Mouse (Mus musculus) cerebellum, adult 2 months (tissue): ENCODE measurements around the gene Tcf21. TPM values are rescaled to one million over a fixed set of nuclear protein-coding genes. Genes with fewer than 3 reads are reported as not detected.
A peak's percentile ranks its signal among the peaks of the same experiment; 100 is the strongest.

ENCODE experiments used
- DNase-seq, 2 experiments: peaks; one replicate each; pipeline ENCODE4 v3.0.0; 2021
- H3K27ac ChIP-seq: fragments of 200-500 bp; 2 replicates; pipeline ENCODE4 v1.5.1; 2012; ENCODE audit warnings: low read length, control low read depth, inconsistent platforms; ENCODE audit not compliant: insufficient read depth
- H3K27me3 ChIP-seq: fragments of 200-500 bp; 2 replicates; pipeline ENCODE4 v1.6.1; 2012; ENCODE audit warnings: inconsistent platforms, mild to moderate bottlenecking, low read length, moderate library complexity; ENCODE audit not compliant: control insufficient read depth, insufficient read depth
- H3K4me1 ChIP-seq: fragments of 200-500 bp; 2 replicates; pipeline ENCODE4 v1.6.1; 2011; ENCODE audit warnings: low read length; ENCODE audit not compliant: control insufficient read depth, insufficient read depth
- H3K4me3 ChIP-seq: fragments of 200-500 bp; replicated peaks from 2 replicates; pipeline ENCODE3; 2011; ENCODE audit warnings: mild to moderate bottlenecking, low read depth, low read length, control low read depth; ENCODE audit not compliant: insufficient read depth
- CTCF ChIP-seq: fragments of 200-500 bp; IDR thresholded peaks from 2 replicates; pipeline ENCODE4 v1.5.1; 2011; ENCODE audit warnings: low read depth, mild to moderate bottlenecking, control low read depth, low read length, moderate library complexity, borderline replicate concordance; ENCODE audit not compliant: insufficient read depth
- POLR2A ChIP-seq: fragments of 200-500 bp; IDR thresholded peaks from 2 replicates; pipeline ENCODE4 v1.6.1; 2011; ENCODE audit warnings: low read length, control low read depth, borderline replicate concordance; ENCODE audit not compliant: insufficient read depth
- WGBS: fragments of 180-500 bp; shearing (Covaris S2); methylation state at CpG from one replicate; pipeline ENCODE4 v1.1.7; 2018; 5-methylcytosine and 5-hydroxymethylcytosine counted together
- polyA plus RNA-seq: library from polyadenylated mRNA; depleted of rRNA; stranded (reverse); fragments of >200 nt; gene quantifications from 2 replicates; pipeline ENCODE4 v1.2.3, GENCODE M21; 2012

Tcf21 gene
- polyA plus RNA-seq, 1 experiment = 0.29 TPM

GRCm38 (mm10) chr10:22821267-22821666, 1.3 kb upstream of the Tcf21 start:
- TF ChIP-seq POLR2A = no peak
- no peak for TF ChIP-seq CTCF
- no peaks in the 10 kb centered on the region for H3K4me1 ChIP-seq
- WGBS = 14% methylated on average over 1 of the region's 1 CpGs
- H3K27ac ChIP-seq = no peak overlapping the region
- peaks cover 11% of the 10 kb centered on the region; the same call in 1 of the 2 replicates for H3K27me3 ChIP-seq
- no peak overlapping the region for H3K4me3 ChIP-seq
- no peak for DNase-seq

- TF ChIP-seq POLR2A = no peak
- no peak for TF ChIP-seq CTCF
- 33% methylated on average over 2 of the region's 2 CpGs for WGBS
- peaks cover 12% of the 10 kb centered on the region; the same call in 1 of the 2 replicates for H3K27me3 ChIP-seq
- DNase-seq = no peak
- H3K27ac ChIP-seq = no peak overlapping the region
- no peaks in the 10 kb centered on the region for H3K4me1 ChIP-seq
- no peak overlapping the region for H3K4me3 ChIP-seq
These were observed 867 bp upstream of the Tcf21 start for GRCm38 (mm10) chr10:22820841-22821240.

- 2% methylated on average over 42 of the region's 42 CpGs for WGBS
- Histone ChIP-seq H3K27me3 (peaks cover 12% of the 10 kb centered on the region; the same call in 1 of the 2 replicates), H3K27ac (no peak overlapping the region), H3K4me1 (no peaks in the 10 kb centered on the region), H3K4me3 (no peak overlapping the region)
- DNase-seq = no peak
- TF ChIP-seq CTCF (no peak), POLR2A (no peak)
These were observed 619 bp downstream of the Tcf21 start for GRCm38 (mm10) chr10:22819239-22819870.

- Histone ChIP-seq H3K4me1 (no peaks in the 10 kb centered on the region), H3K27me3 (peaks cover 12% of the 10 kb centered on the region; the same call in 1 of the 2 replicates), H3K4me3 (no peak overlapping the region), H3K27ac (no peak overlapping the region)
- no peak for DNase-seq
- TF ChIP-seq CTCF (no peak), POLR2A (no peak)
- WGBS = 3% methylated on average over 12 of the region's 12 CpGs
These were observed 1.3 kb downstream of the Tcf21 start for GRCm38 (mm10) chr10:22818600-22819238.

GRCm38 (mm10) chr10:22817976-22818375, 2.0 kb downstream of the Tcf21 start:
- Histone ChIP-seq H3K27me3 (peaks cover 12% of the 10 kb centered on the region; the same call in 1 of the 2 replicates), H3K4me3 (no peak overlapping the region), H3K4me1 (no peaks in the 10 kb centered on the region), H3K27ac (no peak overlapping the region)
- WGBS = 6% methylated on average over 4 of the region's 4 CpGs
- no peak for TF ChIP-seq CTCF
- TF ChIP-seq POLR2A = no peak
- DNase-seq = no peak

GRCm38 (mm10) chr10:22817561-22817960, 2.4 kb downstream of the Tcf21 start:
- Histone ChIP-seq H3K27ac (no peak overlapping the region), H3K27me3 (peaks cover 12% of the 10 kb centered on the region; the same call in 1 of the 2 replicates), H3K4me3 (no peak overlapping the region), H3K4me1 (no peaks in the 10 kb centered on the region)
- WGBS = 2% methylated on average over 18 of the region's 18 CpGs
- DNase-seq = peak in 1 of 2 experiments; percentile 10
- TF ChIP-seq POLR2A (no peak), CTCF (no peak)

GRCm38 (mm10) chr10:22816237-22816762, 3.7 kb downstream of the Tcf21 start:
- H3K27ac ChIP-seq = no peak overlapping the region
- no peak overlapping the region for H3K4me3 ChIP-seq
- peaks cover 12% of the 10 kb centered on the region; the same call in 1 of the 2 replicates for H3K27me3 ChIP-seq
- DNase-seq = no peak
- TF ChIP-seq CTCF = no peak
- no peak for TF ChIP-seq POLR2A
- 2% methylated on average over 28 of the region's 28 CpGs for WGBS
- H3K4me1 ChIP-seq = no peaks in the 10 kb centered on the region
